Mouse (Mus musculus) brain, embryonic 14.5 days (tissue): ENCODE measurements around the gene Rreb1.

Source experiments
- CTCF ChIP-seq: fragments of 200-500 bp; IDR thresholded peaks from 2 replicates; pipeline ENCODE4 v1.5.1; 2012; ENCODE audit warnings: inconsistent platforms, mild to moderate bottlenecking, moderate library complexity, borderline replicate concordance; ENCODE audit not compliant: insufficient read depth, insufficient read length; ENCODE audit errors: extremely low read depth
- POLR2A ChIP-seq: fragments of 200-500 bp; IDR thresholded peaks from 2 replicates; pipeline ENCODE4 v1.6.1; 2012; ENCODE audit warnings: mild to moderate bottlenecking, inconsistent platforms, borderline replicate concordance; ENCODE audit not compliant: poor library complexity, insufficient read depth, insufficient read length, severe bottlenecking; ENCODE audit errors: extremely low read depth

GRCm38 (mm10) chr13:37945392-37945791 lies 167.2 kb downstream of the Rreb1 start:
- TF ChIP-seq CTCF, result no peak
- TF ChIP-seq POLR2A, result no peak
